Mouse (Mus musculus) heart, postnatal 0 days (tissue): ENCODE results near the gene Gm3409.
"Not testable (repeated sequence)": the region's sequence is repeated elsewhere in the genome, so short reads cannot be mapped to it uniquely, and the experiment has no call there.

Experiments
- CTCF ChIP-seq: IDR thresholded peaks from 2 replicates; pipeline ENCODE4 v1.5.1; 2016; ENCODE audit warnings: antibody characterized with exemption, control low read depth, low read depth
- EP300 ChIP-seq: IDR thresholded peaks from 2 replicates; pipeline ENCODE4 v1.6.1; 2016; ENCODE audit warnings: antibody characterized with exemption, low read depth

DNA sequence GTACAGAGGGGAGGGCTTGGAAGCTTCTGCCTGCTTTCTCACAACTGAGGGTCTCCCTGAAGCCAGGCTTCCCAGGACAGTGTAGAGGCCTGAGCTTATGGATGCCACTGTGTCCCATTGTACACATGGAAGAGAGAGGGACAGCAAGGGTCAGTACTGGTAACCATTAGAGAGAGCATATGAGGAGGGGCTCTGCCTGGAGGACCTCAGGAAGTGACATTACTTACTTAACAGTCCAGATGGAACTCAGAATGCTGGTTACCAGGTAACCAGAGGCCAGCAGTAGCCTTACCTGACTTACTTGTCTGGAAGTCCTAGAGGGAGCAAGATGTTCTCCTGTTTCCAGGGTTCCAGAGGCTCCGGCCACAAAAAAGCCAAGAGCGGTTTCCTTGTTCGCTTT lies 11.9 kb upstream of the Gm3409 start, which contains the start of gene Gm3404:
- TF ChIP-seq CTCF, EP300: not testable (repeated sequence)
